Mouse (Mus musculus) cerebellum, postnatal 10 days (tissue): ENCODE results near the gene Sept9.

ENCODE experiments used
- DNase-seq, 2 experiments: peaks; one replicate each; pipeline ENCODE4 v3.0.0; 2021; ENCODE audit warnings: mixed read lengths in 2 of 2

The Sept9 gene

DNA sequence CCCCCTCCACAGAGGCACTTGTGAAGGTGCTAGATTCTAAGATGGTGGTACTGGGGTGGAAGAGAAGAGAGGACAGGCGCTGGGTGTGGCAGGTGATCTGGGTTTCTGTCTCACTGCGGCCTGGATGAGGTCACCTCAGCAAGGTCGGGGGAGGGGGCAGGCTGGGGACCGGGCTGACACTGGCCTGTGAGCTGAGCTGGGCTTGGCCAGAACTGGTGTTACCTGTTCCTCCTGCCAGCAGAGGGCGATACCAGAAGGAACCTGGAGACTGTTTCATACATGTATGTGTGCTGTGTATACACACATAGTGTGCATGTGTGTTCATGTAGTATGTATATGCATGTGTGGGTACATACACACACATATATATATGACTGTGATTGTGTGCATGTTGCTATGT is 23.2 kb upstream of the Sept9 start:
- peak; percentile 75 to 82 for DNase-seq

DNA sequence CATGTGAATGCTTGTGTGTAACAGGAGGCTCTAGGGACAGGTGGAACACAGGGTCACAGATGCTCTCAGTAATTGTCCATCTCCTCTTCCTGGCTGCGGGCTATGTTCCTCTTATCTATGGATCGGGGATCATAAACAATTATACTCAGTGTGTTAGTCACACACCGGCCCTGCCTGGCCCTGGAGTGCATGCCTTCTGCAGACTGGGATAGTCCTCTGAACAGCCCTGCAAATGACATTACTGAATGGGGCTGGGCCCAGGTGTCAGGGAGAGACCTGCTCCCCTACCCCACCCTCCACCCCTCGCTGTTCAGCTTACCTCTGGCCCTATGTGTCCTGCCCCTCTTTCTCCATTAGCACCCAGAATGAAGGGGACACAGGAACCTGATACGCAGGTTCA is 22.6 kb upstream of the Sept9 start:
- peak in 1 of 2 experiments; percentile 23 for DNase-seq

DNA sequence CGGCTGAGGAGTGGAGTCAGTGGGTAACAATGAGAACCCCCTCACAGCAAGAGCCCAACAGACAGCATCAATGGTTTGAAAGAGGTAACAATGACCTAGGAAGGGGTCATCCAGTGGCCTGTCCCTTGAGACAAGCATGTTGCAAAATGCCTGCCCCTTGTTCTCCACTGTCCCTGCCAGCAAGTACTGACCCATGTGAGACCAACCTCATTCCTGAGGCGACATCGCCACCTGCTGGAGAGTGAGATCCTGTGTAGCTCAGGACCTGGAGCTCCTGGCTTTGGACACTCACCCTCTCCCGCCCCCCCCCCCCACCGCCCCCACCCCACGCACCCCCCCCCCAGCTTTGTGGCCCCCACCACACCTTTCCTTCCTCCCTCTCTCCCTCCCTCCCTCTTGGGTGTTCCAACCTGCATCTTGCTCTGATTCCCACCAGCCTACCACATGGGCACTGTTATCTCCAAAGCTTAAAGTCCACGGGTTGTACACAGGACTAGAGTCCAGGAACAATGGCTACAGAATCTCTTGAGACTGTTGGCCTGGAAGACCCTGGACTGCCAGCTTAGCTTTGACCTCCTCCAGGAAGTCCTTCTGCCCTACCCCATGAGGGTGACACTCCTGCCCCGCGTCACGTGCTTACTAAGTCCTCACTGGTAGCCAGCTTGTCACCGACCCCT is 22.0 kb upstream of the Sept9 start:
- DNase-seq, result peak; percentile 96 to 98

DNA sequence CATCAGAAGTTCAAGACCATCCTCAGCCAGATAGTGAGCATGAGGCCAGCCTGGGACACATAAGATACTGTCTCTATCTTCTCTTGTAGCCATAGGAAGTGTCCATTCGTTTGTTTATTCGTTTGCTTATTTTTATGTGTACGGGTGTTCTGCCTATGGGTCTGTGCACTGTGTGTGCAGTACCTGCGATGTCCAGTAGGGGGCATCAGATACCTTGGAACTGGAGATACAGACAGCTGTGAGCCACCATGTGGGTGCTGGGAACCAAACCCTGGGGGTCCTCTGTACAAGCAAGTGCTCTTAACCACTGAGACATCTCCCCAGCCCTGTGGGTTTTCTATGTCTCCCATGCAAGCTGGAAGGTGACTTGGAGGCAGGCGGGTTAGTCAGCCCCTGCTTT is 19.6 kb upstream of the Sept9 start:
- peak in 1 of 2 experiments; percentile 40 for DNase-seq

DNA sequence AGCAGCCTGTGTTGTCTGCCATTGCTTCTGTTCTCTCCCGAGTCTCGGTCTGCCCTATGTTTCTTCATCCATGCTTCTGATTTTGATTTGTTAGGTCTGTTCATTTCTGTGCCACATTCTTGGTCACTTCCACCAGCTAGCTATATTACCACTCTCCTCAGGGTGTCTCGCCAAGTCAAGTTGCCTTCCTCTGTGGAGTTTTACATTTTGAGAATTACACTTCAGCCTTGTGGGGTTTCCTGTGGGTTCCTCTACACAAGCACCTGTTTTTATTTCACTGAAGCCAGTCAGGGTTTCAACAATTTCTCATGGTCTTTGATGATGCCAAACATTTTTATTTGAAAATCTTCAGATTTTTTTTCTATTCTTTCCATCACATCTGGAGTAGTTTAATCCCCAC is 16.7 kb upstream of the Sept9 start:
- DNase-seq, result no peak

DNA sequence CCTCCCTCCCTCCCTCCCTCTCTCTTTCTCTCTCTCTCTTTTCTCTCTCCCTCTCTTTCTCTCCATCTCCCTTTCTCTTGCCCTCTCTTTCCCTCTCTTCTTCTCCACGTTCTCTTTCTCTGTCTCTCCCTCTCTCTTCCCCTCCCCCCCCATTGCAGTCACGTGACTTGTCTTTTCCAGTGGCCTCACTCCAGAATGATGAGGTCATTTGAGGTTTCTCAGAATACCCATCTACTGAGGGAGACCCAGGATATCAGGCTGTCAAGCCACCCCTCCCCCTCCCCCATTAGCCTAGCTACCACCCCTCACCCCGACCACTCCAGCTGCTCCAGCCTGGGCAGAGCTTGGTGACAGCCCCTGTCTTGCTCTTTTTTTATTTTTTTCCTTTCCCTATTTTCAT is 16.2 kb upstream of the Sept9 start:
- DNase-seq, result no peak

DNA sequence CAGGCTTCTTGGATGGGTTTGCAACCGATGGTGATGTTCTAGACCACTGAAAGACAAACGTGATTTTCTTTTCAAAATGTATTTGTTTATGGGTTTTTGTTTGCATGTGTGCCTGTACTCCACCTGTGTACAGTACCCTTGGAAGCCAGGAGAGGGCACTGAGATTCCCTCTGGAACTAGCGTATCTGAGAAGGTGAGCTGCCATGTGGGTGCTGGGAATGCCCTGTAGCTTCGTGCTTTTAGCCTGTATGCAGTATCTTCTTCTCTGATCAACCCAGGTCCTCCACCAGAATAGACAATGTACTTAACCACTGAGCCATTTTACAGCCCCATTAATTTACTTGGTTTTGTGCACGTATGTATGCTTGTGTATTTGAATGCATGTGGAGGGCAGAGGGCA is 15.6 kb upstream of the Sept9 start:
- DNase-seq, result no peak

DNA sequence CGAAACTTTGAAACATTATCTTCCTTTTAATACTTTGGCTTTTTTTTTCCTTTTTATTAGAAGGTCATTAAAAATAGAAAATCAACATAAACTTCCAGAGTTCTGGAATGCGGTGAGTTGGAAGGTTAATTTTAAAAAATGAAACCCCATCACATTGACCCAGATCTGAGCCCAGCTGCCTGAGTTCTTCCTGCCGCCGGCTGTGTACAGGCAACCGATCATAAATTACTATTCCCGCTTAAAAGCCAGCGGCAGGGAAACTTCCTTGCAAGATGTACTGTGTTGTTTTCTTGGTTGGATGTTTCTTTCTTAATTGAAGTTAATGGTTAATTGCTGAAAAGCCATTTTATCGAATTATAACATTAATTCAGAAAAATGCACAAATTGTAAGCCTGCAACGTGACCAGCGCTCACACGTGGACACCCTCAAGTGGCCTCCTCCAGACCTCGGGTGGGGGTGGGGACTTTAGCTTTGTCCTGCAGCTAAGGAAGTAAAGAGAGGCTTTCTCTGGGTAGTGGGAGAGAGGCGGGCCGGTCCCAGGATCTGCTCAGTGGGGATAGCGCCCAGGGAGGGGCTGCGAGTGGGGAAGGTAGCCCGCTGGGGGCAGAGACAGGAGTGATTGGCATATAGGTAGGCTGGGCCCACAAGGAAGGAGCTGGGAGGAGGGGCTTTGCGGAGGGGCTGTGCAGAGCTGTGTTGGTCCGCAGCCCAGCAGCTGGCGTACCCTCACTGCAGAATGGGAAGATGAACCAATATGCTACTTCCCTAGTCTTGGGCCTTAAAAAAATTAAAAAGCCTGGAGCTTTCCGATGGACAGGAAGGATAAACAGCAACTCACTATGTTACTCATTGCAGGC is 14.2 kb upstream of the Sept9 start:
- no peak for DNase-seq

DNA sequence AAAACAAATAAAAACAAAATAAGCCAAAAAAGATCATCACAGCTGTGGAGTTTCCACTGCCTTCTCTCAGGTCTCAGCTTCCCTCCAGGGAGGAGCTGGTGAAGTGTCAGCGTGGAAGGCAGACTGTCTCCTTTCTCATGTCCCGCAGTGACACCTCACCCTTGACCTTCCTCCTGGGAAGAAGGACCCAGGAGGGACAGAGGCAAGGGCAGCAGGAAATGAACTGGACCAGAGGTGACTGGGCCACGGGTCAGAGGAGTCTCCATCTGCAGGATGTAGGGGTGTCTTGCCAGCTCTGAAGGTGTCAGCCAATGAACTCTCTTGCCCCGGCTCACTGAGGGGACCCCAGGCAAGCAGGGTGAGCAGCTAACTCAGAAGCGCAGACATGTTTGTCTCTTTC is 7.9 kb upstream of the Sept9 start:
- no peak for DNase-seq

DNA sequence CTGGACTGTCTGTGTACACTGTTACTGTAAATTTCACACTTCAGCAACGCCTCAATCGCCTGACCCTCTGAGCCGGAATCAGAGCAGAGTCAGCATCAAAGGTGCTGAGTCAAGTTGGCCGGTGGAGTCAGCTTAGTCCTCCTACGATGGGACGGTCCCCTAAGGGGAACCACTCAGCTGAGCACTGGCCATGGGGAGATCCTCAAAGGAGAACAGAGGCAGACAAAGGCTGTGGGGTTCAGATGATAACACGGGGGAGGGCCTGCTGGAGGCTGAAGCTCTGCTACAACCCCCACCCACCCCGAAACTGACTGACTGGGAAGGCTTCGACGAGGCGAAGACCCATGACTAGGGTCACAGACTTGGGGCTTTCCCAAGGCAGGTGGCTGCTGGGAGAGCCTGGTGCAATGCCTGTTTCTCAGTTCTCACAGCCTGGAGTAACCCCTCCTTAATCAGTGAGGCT is 5.0 kb upstream of the Sept9 start:
- DNase-seq, result no peak

DNA sequence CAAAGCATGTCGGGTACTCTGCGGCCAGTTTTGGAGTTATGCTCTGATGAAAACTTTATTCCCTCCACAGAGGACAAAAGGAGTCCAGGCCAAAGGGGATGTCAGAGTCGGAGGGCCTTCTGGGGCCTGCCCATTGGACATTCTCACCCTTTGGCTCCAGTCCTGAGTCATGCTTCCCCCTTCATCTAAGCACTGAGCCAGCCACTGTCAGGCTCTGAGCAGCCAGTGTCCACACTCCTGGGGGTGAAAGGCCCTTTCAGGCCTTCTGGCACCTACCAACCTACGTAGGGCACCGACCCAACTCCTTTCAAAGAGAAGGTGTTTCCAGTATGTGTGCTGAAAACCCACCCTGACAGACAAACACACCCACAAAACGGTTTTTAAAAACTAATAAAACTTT is 3.8 kb upstream of the Sept9 start:
- no peak for DNase-seq

DNA sequence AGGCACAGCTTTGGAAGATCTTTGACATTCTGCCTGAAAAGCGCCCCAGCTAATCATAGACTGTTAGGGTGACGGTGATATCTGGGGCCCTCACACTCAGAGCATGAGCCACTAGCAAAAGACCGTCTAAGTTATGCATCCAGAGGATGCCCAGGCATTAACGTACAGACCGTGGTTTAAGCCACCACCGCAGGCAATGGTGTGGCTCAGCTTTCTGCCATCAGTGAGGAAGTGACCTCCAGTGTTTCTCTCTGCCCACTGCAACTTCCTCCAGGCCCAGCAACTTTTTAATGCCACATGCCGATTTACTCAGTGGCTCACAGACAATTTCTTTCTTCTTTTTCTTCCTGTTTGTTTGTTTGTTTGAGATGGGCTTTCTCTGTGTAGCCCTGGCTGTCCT is 2.8 kb upstream of the Sept9 start:
- DNase-seq, result no peak

DNA sequence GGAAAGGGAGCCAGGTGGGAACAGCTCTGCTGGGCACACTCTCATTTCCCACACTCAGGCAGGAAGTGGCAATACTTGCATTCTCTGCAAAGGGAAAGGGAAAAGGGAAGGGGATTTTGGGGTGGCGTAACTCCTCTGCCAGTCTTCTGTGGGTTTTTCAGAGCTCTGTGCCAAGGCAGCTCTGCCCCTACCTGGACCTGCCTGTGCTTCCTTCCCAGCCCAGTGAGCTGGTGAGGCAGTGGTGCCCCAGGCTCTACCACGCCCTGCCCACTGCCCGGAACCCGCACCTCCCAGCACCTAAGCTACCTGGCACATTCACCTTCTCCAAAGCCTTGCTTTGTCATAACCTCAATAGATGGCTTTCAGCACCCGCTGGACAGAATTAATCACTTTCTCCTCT is 1.3 kb upstream of the Sept9 start:
- DNase-seq, result no peak

DNA sequence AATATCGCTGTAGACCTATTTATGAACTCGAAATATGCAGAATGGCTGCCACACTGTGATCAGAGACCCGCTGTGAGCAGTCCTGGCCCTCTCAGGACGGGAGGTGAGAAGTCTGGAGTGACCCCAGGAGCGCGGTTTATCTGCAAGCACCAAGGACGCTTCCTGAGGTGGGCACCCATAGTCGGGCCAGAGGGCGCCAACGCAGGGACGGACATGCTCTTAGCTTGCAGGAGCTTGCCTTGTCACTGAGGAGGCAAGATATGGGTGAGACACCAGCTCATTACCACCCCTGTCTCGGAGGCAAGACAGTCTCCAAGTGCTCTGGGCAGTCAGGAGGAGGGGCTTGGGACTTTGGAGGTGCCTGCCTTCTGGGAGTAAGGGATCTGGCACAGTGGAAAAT is 2.4 kb downstream of the Sept9 start:
- no peak for DNase-seq

DNA sequence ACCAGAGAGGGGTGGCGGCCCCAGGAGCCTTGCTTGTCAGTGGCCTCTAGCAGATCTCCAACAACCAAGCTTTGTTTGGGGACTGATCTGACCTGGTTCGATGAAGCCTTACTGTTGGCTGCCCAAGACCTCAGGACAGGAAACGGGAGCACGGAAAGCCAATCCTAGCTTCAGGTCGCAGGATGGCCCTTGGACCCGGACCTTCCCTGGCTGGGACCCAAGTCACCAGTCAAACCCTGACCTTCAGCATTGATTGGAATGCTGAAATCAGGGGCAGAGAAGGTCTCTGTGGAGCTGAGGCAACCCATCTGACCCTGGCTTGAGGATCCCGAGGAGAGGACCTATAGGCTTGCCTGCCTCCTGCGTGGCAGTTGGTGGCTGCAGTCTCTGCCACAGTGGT is 5.1 kb downstream of the Sept9 start:
- DNase-seq, result no peak

DNA sequence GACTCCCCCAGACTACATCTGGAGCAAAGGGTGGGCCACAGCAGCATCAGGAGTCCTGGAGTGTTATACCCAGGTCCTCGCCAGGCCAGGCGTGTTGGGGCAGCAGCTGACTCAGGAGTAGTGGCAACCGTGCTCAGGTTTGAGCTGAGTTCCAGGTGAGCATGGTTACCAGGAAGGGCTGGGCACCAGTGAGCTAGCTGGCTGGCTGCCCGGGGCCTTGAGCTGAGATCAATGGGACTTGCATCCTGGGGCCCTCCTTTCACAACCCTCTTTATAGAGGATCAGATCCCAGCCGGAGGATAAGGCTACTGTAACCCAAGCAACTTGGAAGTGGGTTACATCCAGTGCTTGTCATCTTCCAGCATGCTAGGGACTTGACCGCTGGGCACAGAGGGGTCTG is 5.6 kb downstream of the Sept9 start:
- peak; percentile 39 to 42 for DNase-seq

DNA sequence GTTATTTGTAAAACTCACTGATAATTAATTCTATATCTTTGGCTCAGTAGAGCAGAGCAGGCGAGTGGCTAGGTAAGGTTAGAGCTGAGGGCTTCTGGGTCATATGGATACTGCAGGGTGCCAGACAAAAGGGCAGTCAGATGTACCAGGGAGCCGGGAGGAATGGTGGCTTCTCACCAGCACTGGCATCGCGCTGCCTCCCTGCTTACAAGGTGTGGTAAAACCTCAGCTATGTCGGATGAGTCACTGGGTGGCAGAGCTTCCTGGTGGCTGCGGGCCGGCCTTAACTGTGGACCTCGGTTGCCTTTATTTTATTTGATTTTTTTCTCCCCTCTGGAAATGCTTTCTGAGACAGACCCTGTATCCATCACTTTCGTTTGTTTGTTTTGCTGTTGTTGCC is 6.0 kb downstream of the Sept9 start:
- no peak for DNase-seq

DNA sequence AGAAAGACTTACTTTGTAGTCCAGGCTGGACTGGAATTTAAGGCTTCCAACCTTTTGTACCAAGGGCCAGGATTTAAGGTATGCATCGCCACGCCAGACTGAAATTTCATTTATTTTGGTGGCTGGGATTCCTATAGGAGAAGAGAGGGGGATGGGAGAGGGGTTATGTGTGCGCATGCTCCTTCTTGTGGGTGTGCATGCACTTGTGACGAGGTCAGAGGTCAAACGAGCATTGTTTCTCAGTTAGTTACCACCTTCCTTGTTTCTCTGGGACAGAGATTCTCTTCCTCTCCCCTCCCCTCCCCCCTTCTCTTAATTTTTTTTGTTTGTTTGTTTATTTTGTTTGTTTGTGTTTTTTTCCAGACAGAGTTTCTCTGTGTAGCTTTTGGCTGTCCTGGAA is 8.0 kb downstream of the Sept9 start:
- DNase-seq, result no peak

DNA sequence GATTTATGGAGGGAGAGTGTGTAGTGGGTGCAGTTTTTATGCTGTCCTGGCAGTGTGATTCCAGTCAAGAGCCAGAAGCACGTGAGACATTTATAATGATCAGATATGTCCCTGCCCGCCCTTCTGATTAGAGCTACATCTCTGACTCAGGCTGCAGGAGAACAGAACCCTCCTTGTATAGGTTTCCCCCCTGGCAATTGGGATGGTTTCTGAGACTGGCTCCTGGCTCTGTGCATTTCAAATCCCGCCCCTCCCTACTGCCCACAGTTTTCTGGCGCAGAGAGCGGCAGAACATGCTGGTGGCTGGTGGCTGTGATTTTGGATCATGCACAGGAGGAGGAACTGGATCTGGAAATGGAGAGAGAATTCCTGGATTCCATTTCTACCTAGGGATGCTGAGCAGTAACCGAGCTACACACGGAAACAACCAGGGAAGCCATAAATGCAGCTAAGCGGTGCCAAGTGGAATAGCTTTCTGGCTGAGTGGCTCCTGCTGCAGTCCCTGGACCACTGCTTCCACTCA is 8.8 kb downstream of the Sept9 start:
- peak; percentile 62 to 74 for DNase-seq

DNA sequence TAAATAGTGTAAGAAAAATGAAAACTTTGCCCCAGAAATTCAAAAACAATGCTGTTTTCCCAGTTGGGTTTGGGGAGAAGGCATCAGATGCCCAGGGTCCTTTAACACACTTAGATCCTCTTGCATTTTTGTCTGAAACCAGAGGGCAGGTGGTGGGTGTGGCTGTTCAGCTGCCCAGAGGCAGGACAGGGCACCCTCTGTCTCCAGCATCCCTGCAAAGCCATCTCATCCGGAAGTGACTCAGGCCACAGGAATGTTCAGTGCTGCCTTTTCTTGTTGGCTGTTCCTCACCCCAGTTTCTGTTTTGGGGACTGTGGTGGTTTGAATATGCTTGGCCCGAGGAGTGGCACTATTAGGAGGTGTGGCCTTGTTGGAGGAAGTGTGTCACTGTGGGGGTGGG is 17.3 kb downstream of the Sept9 start:
- DNase-seq, result no peak

DNA sequence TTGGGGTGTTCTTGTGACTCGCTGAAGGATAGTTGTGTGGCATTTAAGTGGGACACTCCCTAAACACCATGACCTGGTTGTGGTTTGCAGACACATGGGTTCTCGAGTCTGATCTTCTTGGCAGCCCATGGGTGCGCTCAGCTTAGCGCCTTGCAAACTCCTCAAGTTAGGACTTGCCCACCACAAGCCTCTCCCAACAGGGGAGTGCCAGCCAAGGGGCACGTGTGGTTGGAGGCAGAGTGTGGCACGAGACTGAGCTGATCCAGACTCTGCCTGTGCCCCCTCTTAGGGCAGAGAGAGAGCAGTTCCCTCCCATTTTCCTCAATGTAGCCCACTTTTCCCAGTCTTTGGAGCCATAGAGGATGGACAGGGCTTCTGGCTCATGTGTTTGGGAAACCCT is 18.6 kb downstream of the Sept9 start:
- no peak for DNase-seq

DNA sequence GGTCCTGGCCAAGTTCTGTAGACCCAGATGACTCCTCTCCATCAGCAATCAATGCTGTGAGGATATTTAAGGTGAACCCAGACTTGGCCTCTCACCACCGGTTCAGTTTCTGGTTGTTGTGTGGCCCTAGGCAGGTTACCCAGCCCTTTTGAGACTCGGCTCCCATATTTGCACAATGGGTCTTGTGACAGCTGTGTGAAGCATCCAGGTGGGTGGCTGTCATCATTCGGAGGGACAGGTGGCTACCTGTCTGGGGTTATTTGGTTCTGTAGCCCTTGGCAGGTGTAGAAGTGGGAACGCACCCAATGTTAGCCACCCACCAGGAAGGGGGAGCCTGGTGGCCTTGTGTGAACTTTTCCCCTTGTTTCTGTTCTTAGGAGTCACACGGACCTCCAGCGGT is 19.0 kb downstream of the Sept9 start:
- DNase-seq, result no peak

DNA sequence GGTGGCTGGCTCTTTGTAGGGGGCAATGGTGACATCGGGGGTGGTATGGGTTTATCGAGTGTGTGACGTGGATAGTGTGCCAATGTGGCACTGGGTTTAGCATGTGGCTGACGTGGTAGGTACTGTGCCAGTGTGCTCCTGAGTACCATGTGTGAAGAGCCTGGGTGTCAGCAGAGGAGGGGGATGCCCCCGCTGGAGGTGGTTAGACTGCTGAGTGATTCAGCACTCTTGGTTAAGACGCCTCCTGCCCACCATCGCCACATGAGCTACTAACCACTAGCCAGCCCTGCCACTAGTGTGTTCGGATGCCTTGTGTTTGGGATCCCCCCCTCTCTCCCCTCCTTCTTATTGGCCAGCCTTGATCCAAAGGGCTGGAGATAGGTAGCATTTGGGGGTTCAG is 21.3 kb downstream of the Sept9 start:
- no peak for DNase-seq

DNA sequence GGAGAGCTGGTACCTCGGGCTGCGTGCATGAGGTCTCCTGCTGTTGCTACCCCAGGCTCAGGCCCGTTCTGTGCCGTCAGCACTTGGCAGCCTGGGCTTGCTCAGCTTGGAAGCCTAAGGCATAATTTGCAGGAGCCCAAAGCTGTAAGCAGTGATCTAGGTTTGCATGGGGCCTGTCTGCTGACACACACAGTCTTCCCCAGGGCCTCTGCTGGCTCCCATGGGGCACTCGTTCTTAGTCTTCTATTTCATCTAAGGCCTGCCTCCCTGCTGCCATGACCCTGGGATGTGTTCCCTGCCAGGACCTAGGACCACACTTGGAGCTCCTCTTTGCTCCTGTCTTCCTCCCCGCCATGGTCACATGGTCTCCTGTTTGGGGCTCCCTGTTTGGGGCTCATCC is 21.7 kb downstream of the Sept9 start:
- DNase-seq, result no peak
